Mouse (Mus musculus) limb, embryonic 12.5 days (tissue): Measurements from ENCODE around the gene Dgkd. TPM values are rescaled to one million over a fixed set of nuclear protein-coding genes. Genes with fewer than 3 reads are reported as not detected.

ENCODE experiments used
- ATAC-seq: fragments of 200-750 bp; cut with Nextera tagmentation; 2 replicates; pipeline ENCODE4 v1.8.0; 2017; ENCODE audit warnings: low read depth, moderate TSS enrichment; ENCODE audit not compliant: insufficient number of reproducible peaks, insufficient read depth, low FRiP score, low TSS enrichment
- H3K27ac ChIP-seq: fragments of 300-500 bp; sonication (generic); 2 replicates; pipeline ENCODE4 v1.5.1; 2016; ENCODE audit warnings: mild to moderate bottlenecking, moderate library complexity
- H3K27me3 ChIP-seq: fragments of 300-500 bp; sonication (generic); 2 replicates; pipeline ENCODE4 v1.6.1; 2016; ENCODE audit warnings: mild to moderate bottlenecking, moderate library complexity
- H3K36me3 ChIP-seq: fragments of 300-500 bp; sonication (generic); 2 replicates; pipeline ENCODE4 v1.6.1; 2016; ENCODE audit warnings: mild to moderate bottlenecking, moderate library complexity
- H3K4me1 ChIP-seq: fragments of 300-500 bp; sonication (generic); replicated peaks from 2 replicates; pipeline ENCODE4 v1.6.1; 2016
- H3K4me2 ChIP-seq: fragments of 300-500 bp; sonication (generic); 2 replicates; pipeline ENCODE4 v1.6.1; 2016; ENCODE audit warnings: mild to moderate bottlenecking, moderate library complexity
- H3K4me3 ChIP-seq: fragments of 300-500 bp; sonication (generic); replicated peaks from 2 replicates; pipeline ENCODE4 v1.5.1; 2016; ENCODE audit warnings: mild to moderate bottlenecking
- H3K9ac ChIP-seq: fragments of 300-500 bp; sonication (generic); replicated peaks from 2 replicates; pipeline ENCODE4 v1.6.1; 2016; ENCODE audit warnings: mild to moderate bottlenecking, moderate library complexity
- H3K9me3 ChIP-seq: fragments of 300-500 bp; sonication (generic); 2 replicates; pipeline ENCODE4 v1.6.1; 2016; ENCODE audit warnings: mild to moderate bottlenecking, moderate library complexity
- WGBS: fragments of 180-500 bp; shearing (Covaris S2); methylation state at CpG from one replicate; pipeline ENCODE4 v1.1.7; 2016; 5-methylcytosine and 5-hydroxymethylcytosine counted together
- polyA plus RNA-seq: library from polyadenylated mRNA; unstranded; fragments of >200 nt; fragmentation: Nextera tagmentation; extraction: Ambion mirVana; gene quantifications from 2 replicates; pipeline ENCODE4 v1.2.1, GENCODE M21; 2016

Dgkd gene
- polyA plus RNA-seq, 1 experiment from 2014 or later = 45.8 TPM

DNA sequence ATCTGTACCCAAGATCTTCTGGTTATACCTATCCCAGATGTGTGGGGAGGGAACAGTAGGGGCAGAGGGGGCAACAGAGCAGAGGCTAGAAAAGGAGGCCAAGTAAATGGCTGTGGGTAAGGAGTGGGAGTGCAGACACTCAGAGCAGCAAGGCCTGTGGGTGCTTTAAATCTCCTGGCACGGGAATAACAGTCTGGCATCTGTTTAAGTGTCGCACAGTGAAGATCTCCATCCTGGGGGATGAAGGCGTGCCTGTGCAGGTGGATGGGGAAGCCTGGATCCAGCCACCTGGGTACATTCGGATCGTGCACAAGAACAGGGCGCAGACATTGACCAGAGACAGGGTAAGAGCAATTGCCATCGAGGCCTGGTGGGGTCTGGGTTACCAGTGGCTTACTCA is 83.0 kb downstream of the Dgkd start:
- Histone ChIP-seq H3K9ac (no peak overlapping the region), H3K36me3 (peaks cover 96% of the 10 kb centered on the region), H3K9me3 (no peaks in the 10 kb centered on the region), H3K4me3 (no peak overlapping the region), H3K27ac (no peak overlapping the region), H3K27me3 (no peaks in the 10 kb centered on the region), H3K4me2 (no peak overlapping the region), H3K4me1 (no peaks in the 10 kb centered on the region)
- WGBS = 89% methylated on average over 7 of the region's 7 CpGs
- no peak for ATAC-seq

DNA sequence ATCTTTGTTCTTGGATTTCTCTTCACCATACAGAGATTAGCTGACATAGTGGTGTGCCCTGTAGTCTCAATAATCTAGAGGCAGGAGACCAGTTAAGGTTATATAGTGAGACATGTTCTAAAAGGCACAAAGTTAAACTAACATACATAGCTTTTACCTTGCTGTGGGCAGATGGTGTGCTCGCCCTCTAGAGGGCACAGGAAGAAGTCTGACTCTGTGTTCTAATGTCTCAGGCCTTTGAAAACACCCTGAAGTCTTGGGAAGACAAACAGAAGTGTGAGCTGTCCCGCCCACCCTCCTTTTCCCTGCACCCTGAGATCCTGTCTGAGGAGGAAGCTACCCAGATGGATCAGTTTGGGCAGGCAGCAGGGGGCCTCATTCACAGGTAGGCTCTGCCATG is 83.4 kb downstream of the Dgkd start:
- no peaks in the 10 kb centered on the region for H3K4me1 ChIP-seq
- WGBS = 39% methylated on average over 2 of the region's 2 CpGs
- no peaks in the 10 kb centered on the region for H3K9me3 ChIP-seq
- ATAC-seq = no peak
- no peak overlapping the region for H3K9ac ChIP-seq
- no peak overlapping the region for H3K4me2 ChIP-seq
- no peak overlapping the region for H3K27ac ChIP-seq
- no peaks in the 10 kb centered on the region for H3K27me3 ChIP-seq
- H3K4me3 ChIP-seq = no peak overlapping the region
- peaks cover 96% of the 10 kb centered on the region for H3K36me3 ChIP-seq

DNA sequence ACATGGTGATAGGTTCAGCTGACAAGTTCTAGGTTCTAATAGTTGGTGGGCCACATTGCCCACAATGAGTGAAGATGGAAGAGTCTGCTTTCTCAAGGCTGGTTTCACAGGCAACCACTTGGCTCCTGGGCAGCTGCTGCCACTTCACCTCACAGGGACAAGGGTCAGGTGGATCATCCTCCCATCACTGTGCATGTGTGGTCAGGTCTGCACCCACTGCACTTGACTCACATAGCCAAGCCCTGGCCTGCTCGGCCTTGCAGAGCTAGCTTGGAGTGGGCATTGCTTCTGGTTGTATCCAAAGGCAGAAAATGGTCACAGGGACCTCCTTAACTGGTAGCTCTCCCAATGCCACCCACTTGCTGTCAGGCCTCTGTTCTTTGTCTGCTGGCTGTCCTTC is 88.7 kb downstream of the Dgkd start:
- Histone ChIP-seq H3K4me3 (no peak overlapping the region), H3K27me3 (no peaks in the 10 kb centered on the region), H3K36me3 (peaks cover 99% of the 10 kb centered on the region), H3K9ac (no peak overlapping the region), H3K9me3 (no peaks in the 10 kb centered on the region), H3K4me2 (no peak overlapping the region), H3K4me1 (no peaks in the 10 kb centered on the region), H3K27ac (no peak overlapping the region)
- WGBS = 89% methylated on average over 1 of the region's 1 CpGs
- ATAC-seq = no peak

DNA sequence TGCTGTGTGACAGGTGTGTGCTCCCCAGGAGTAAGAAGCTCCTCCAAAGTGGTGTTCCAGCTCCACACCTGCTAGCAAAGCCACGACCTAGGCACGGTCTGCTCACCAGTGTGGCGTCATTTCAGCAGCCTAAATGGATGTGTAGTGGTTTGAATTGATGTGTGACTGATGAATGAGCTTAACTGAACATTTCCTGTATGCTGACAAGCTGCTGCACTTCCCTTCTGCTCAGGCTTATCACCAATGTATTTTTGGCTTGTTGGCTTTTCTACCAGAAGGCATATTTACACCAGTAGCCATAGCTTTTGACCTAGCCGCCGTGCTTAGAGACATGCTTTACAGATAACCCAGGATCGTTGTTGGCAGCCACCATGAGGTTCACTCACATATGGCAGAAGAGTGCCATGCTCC is 94.6 kb downstream of the Dgkd start:
- no peaks in the 10 kb centered on the region for H3K9me3 ChIP-seq
- no peak overlapping the region for H3K4me2 ChIP-seq
- no peak overlapping the region for H3K9ac ChIP-seq
- no peak for ATAC-seq
- H3K36me3 ChIP-seq = peaks cover 98% of the 10 kb centered on the region
- WGBS = 93% methylated on average over 6 of the region's 6 CpGs
- H3K4me1 ChIP-seq = no peaks in the 10 kb centered on the region
- no peak overlapping the region for H3K27ac ChIP-seq
- H3K27me3 ChIP-seq = no peaks in the 10 kb centered on the region
- no peak overlapping the region for H3K4me3 ChIP-seq

DNA sequence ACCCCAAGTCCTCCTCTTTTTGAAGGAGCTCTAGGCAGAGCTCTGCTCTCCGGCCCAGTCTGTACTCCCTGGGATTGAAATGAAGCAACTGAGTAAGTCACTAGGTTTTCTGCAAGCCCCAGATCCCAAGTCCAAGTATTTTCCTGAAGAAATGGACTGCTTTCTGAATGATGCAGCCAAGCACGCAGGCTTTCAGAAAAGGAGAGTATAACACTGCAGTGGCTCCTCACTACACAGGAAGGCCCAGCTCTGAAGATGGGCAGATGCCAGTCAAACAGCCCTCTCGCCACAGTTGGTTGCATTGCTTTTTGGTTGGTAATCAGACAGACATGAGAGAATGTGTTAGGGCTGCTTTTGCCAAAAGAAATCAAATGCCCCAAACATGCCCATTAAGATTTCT is 98.6 kb downstream of the Dgkd start:
- H3K9me3 ChIP-seq = no peaks in the 10 kb centered on the region
- no peaks in the 10 kb centered on the region for H3K27me3 ChIP-seq
- H3K27ac ChIP-seq = no peak overlapping the region
- no peak for ATAC-seq
- no peaks in the 10 kb centered on the region for H3K4me1 ChIP-seq
- peaks cover 98% of the 10 kb centered on the region for H3K36me3 ChIP-seq
- no peak overlapping the region for H3K4me3 ChIP-seq
- 94% methylated on average over 3 of the region's 3 CpGs for WGBS
- no peak overlapping the region for H3K4me2 ChIP-seq
- H3K9ac ChIP-seq = no peak overlapping the region

DNA sequence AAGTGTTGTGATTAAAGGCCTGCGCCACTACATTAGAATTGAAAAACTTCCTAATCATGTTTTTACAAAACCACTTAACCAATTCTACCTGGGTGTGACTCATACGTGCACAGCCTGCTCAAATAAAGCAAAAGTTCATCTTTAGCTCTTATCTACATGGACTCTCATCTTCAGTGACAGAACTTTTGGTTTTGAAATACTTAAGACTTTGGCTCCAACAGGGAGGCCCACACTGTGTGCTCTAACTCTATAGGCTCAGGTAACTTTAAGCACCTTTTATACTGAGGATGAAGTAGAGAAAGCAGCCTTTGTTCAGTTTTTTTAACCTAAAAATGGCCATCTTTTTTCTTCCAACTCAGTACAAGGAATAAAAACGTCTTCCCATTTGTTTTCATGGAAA is 100.0 kb downstream of the Dgkd start:
- no peaks in the 10 kb centered on the region for H3K27me3 ChIP-seq
- 84% methylated on average over 3 of the region's 3 CpGs for WGBS
- ATAC-seq = no peak
- peaks cover 97% of the 10 kb centered on the region for H3K36me3 ChIP-seq
- no peak overlapping the region for H3K4me2 ChIP-seq
- no peaks in the 10 kb centered on the region for H3K9me3 ChIP-seq
- H3K4me1 ChIP-seq = no peaks in the 10 kb centered on the region
- H3K27ac ChIP-seq = no peak overlapping the region
- no peak overlapping the region for H3K4me3 ChIP-seq
- no peak overlapping the region for H3K9ac ChIP-seq

DNA sequence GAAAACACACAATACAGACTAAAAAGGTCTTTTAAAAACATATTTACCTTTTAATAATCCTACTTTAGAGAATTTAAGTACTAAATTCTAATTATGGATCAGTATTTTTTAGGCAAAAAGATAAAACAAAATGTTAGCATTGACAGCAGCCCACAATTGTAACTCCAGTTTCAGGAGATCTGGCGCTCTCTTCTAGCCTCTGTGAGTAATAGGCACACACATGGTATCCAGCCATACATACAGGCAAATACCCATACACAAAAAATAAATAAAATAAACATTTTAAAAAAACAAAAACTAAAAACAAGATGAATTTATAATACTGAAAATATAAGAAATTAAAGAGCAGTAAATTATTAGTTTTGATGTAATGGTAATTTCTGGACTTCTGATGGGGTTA is 105.8 kb downstream of the Dgkd start:
- Histone ChIP-seq H3K4me2 (no peak overlapping the region), H3K9ac (no peak overlapping the region), H3K4me3 (no peak overlapping the region), H3K9me3 (no peaks in the 10 kb centered on the region), H3K36me3 (peaks cover 88% of the 10 kb centered on the region), H3K27ac (no peak overlapping the region), H3K4me1 (no peaks in the 10 kb centered on the region), H3K27me3 (no peaks in the 10 kb centered on the region)
- ATAC-seq = no peak
- 92% methylated on average over 1 of the region's 1 CpGs for WGBS

DNA sequence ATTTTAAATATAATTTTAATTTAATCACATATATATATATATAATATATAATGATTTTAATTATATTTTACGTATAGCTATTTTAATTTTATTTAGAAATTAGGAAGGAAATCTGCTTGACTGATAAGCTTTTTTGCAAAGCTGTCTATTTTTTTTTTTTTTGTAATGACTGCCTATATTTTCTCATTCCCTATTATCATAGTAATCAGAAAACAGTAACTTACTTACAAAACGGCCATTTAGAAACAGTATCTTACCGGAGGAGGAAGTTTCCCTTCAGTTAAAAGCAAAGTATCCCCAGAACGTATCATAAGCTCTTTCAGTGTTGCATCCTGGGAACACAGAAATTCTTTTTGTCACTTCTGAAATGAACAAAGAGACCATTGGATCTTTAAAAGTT is 106.4 kb downstream of the Dgkd start:
- H3K27ac ChIP-seq = no peak overlapping the region
- peaks cover 88% of the 10 kb centered on the region for H3K36me3 ChIP-seq
- 91% methylated on average over 4 of the region's 4 CpGs for WGBS
- H3K27me3 ChIP-seq = no peaks in the 10 kb centered on the region
- no peak overlapping the region for H3K4me2 ChIP-seq
- H3K4me1 ChIP-seq = no peaks in the 10 kb centered on the region
- H3K9me3 ChIP-seq = no peaks in the 10 kb centered on the region
- no peak overlapping the region for H3K9ac ChIP-seq
- no peak for ATAC-seq
- H3K4me3 ChIP-seq = no peak overlapping the region

DNA sequence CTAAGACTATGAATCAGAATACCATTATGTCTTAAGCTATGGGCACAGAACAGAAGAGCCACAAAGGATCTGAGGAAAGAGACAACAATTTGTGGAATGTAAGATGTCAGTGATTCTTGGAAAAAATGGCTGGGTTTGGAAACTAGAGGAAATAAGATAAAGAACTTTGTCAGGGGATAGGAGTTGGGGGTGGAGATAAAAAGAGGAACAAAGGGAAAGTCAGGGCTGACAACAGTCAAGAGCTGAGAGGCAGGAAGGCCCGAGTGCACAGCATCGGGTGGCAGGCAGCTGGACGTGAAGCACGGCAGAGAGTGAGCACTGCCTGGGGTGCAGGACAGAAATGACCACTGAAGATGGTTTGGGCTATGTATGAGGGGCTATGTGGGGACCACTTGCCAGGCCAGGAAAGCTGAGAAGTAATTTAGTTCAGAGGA is 106.9 kb downstream of the Dgkd start:
- Histone ChIP-seq H3K36me3 (peaks cover 85% of the 10 kb centered on the region), H3K9me3 (no peaks in the 10 kb centered on the region), H3K4me1 (no peaks in the 10 kb centered on the region), H3K4me3 (no peak overlapping the region), H3K4me2 (no peak overlapping the region), H3K27me3 (no peaks in the 10 kb centered on the region), H3K9ac (no peak overlapping the region), H3K27ac (no peak overlapping the region)
- no peak for ATAC-seq
- 69% methylated on average over 4 of the region's 4 CpGs for WGBS

DNA sequence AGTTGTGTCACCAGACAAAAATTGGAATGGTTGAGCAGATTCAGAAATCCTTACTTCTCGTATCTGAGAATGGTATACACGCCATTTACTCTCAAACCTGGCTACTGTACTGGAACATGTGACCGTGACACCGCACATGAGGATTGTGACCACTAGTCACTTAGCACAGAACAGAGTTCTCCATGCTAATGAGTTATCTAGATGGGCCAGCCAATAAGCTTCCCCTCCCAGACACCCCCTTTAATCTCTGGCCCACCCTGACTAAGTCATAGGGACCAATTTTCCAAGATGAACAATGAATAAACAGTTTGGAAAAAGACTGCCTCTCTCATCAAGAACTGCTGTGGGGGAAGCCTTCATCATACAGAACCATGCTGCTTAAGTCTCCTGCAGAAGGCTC is 107.7 kb downstream of the Dgkd start:
- peaks cover 79% of the 10 kb centered on the region for H3K36me3 ChIP-seq
- no peaks in the 10 kb centered on the region for H3K27me3 ChIP-seq
- no peak overlapping the region for H3K27ac ChIP-seq
- 94% methylated on average over 4 of the region's 4 CpGs for WGBS
- H3K4me2 ChIP-seq = no peak overlapping the region
- H3K9ac ChIP-seq = no peak overlapping the region
- H3K4me1 ChIP-seq = no peaks in the 10 kb centered on the region
- H3K9me3 ChIP-seq = no peaks in the 10 kb centered on the region
- H3K4me3 ChIP-seq = no peak overlapping the region
- no peak for ATAC-seq

DNA sequence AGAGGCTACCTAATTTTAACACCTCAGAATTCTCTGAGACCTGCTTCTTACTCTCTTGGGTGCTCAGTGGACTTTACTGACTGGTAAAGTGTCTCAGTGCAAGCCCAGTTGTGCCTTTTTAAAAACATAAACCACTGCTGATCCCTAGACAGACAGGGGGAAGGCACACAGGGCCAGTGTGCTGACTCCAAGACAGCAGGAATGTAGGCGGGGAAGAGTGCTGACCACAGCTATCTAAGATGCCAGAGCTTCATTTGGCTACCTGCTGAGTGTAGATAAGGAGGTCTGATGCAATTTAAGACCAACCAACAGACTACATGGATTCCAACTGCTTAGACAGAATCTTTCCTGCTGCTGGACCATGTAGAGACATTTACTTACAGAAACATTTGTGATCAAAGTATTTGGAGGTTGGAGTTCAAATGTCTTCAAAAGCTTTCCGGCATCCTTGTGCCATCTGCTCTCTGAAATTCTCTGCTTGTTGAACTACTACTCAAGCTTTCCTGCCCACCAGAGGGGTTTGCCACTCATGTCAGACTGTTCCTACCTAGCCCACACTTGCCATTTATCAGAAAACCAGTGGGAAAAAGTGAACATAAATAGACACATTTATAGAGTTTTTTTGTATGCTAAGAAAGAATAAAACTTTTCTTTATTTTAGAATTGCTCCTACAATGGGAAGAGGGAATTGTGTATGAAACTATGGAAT is 108.5 kb downstream of the Dgkd start:
- H3K36me3 ChIP-seq = peaks cover 79% of the 10 kb centered on the region

DNA sequence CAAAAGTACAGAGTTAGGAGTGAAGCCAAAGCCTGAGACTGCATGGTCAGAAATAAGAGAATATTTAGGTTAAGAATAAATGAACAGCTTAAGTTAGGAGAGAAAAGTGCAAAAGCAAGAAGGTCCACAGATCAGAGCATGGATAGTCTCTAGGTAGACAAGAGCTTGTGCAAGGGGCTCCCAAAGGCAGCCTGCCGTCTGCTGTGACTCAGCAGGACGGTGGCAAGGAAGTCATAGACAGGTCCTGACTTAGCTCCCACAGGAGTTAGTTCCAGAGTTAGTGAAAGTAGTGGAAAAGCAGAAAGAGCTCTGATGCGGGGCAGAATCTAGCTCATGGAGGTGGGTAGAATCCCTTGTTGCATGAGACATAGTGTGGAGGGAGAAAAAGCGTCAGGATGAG is 117.3 kb downstream of the Dgkd start:
- H3K4me2 ChIP-seq = no peak overlapping the region
- no peaks in the 10 kb centered on the region for H3K27me3 ChIP-seq
- 83% methylated on average over 4 of the region's 4 CpGs for WGBS
- H3K4me1 ChIP-seq = no peaks in the 10 kb centered on the region
- peaks cover 79% of the 10 kb centered on the region for H3K36me3 ChIP-seq
- H3K9ac ChIP-seq = no peak overlapping the region
- no peak overlapping the region for H3K4me3 ChIP-seq
- H3K9me3 ChIP-seq = no peaks in the 10 kb centered on the region
- H3K27ac ChIP-seq = no peak overlapping the region
- no peak for ATAC-seq

More for the DNA sequence above, 108.5 kb downstream of the Dgkd start:
- Histone ChIP-seq H3K27ac (no peak overlapping the region), H3K4me1 (no peaks in the 10 kb centered on the region), H3K9ac (no peak overlapping the region), H3K27me3 (no peaks in the 10 kb centered on the region), H3K4me2 (no peak overlapping the region), H3K9me3 (no peaks in the 10 kb centered on the region), H3K4me3 (no peak overlapping the region)
- WGBS = 82% methylated on average over 2 of the region's 2 CpGs
- ATAC-seq = no peak
